Mouse (Mus musculus): ENCODE results near the gene Map4k1. TPM values are rescaled to one million over a fixed set of nuclear protein-coding genes. Genes with fewer than 3 reads are reported as not detected.

Gene Map4k1
- polyA plus RNA-seq, 1 experiment, result 1.3 TPM

GRCm38 (mm10) chr7:29025566-29025965 lies 43.7 kb downstream of the Map4k1 start:
- WGBS, result 81% methylated on average over 7 of the region's 7 CpGs

GRCm38 (mm10) chr7:29026195-29026594 lies 44.3 kb downstream of the Map4k1 start:
- no peak for TF ChIP-seq POLR2A (IDR thresholded peaks at IDR 0.05; ENCODE audit: borderline replicate concordance, insufficient read depth, low read length)
- no peak for TF ChIP-seq CTCF (IDR thresholded peaks at IDR 0.05; ENCODE audit: borderline replicate concordance, insufficient read depth, low read depth, low read length)
- Histone ChIP-seq H3K27me3 (ENCODE audit: control insufficient read depth, insufficient read depth, low read length) (no peaks in the 10 kb centered on the region), H3K27ac (ENCODE audit: insufficient read depth, low read length) (no peak overlapping the region), H3K4me1 (ENCODE audit: control insufficient read depth, insufficient read depth, low read length) (no peaks in the 10 kb centered on the region), H3K4me3 (replicated peaks; ENCODE audit: insufficient read depth, low read depth, low read length) (no peak overlapping the region)
- DNase-seq, result no peak
- 75% methylated on average over 5 of the region's 5 CpGs for WGBS

More at GRCm38 (mm10) chr7:29025566-29025965, 43.7 kb downstream of the Map4k1 start:
- Histone ChIP-seq H3K4me1 (ENCODE audit: control insufficient read depth, insufficient read depth, low read length) (no peaks in the 10 kb centered on the region), H3K27ac (ENCODE audit: insufficient read depth, low read length) (no peak overlapping the region), H3K27me3 (ENCODE audit: control insufficient read depth, insufficient read depth, low read length) (no peaks in the 10 kb centered on the region), H3K4me3 (replicated peaks; ENCODE audit: insufficient read depth, low read depth, low read length) (no peak overlapping the region)
- no peak for TF ChIP-seq POLR2A (IDR thresholded peaks at IDR 0.05; ENCODE audit: borderline replicate concordance, insufficient read depth, low read length)
- no peak for TF ChIP-seq CTCF (IDR thresholded peaks at IDR 0.05; ENCODE audit: borderline replicate concordance, insufficient read depth, low read depth, low read length)
- DNase-seq, result no peak

- no peak overlapping the region for H3K27ac ChIP-seq (ENCODE audit: insufficient read depth, low read length)
- WGBS, result 78% methylated on average over 4 of the region's 4 CpGs
- TF ChIP-seq POLR2A (IDR thresholded peaks at IDR 0.05; ENCODE audit: borderline replicate concordance, insufficient read depth, low read length) (no peak), CTCF (IDR thresholded peaks at IDR 0.05; ENCODE audit: borderline replicate concordance, insufficient read depth, low read depth, low read length) (no peak)
- no peak for DNase-seq
- H3K4me3 ChIP-seq (replicated peaks; ENCODE audit: insufficient read depth, low read depth, low read length), result no peak overlapping the region
- H3K27me3 ChIP-seq (ENCODE audit: control insufficient read depth, insufficient read depth, low read length), result no peaks in the 10 kb centered on the region
- H3K4me1 ChIP-seq (ENCODE audit: control insufficient read depth, insufficient read depth, low read length), result no peaks in the 10 kb centered on the region
Measured at GRCm38 (mm10) chr7:29026811-29027210, 45.0 kb downstream of the Map4k1 start.

- TF ChIP-seq CTCF (IDR thresholded peaks at IDR 0.05; ENCODE audit: borderline replicate concordance, insufficient read depth, low read depth, low read length) (no peak), POLR2A (IDR thresholded peaks at IDR 0.05; ENCODE audit: borderline replicate concordance, insufficient read depth, low read length) (no peak)
- no peak for DNase-seq
- Histone ChIP-seq H3K27ac (ENCODE audit: insufficient read depth, low read length) (no peak overlapping the region), H3K4me3 (replicated peaks; ENCODE audit: insufficient read depth, low read depth, low read length) (no peak overlapping the region), H3K27me3 (ENCODE audit: control insufficient read depth, insufficient read depth, low read length) (no peaks in the 10 kb centered on the region), H3K4me1 (ENCODE audit: control insufficient read depth, insufficient read depth, low read length) (no peaks in the 10 kb centered on the region)
- 81% methylated on average over 6 of the region's 6 CpGs for WGBS
Measured at GRCm38 (mm10) chr7:29028761-29029160, 46.9 kb downstream of the Map4k1 start.

- TF ChIP-seq CTCF (IDR thresholded peaks at IDR 0.05; ENCODE audit: borderline replicate concordance, insufficient read depth, low read depth, low read length) (no peak), POLR2A (IDR thresholded peaks at IDR 0.05; ENCODE audit: borderline replicate concordance, insufficient read depth, low read length) (no peak)
- H3K27ac ChIP-seq (ENCODE audit: insufficient read depth, low read length), result no peak overlapping the region
Measured at GRCm38 (mm10) chr7:29029690-29030656, 48.1 kb downstream of the Map4k1 start.

GRCm38 (mm10) chr7:29031641-29032040 lies 49.8 kb downstream of the Map4k1 start:
- Histone ChIP-seq H3K27ac (ENCODE audit: insufficient read depth, low read length) (no peak overlapping the region), H3K27me3 (ENCODE audit: control insufficient read depth, insufficient read depth, low read length) (no peaks in the 10 kb centered on the region), H3K4me3 (replicated peaks; ENCODE audit: insufficient read depth, low read depth, low read length) (no peak overlapping the region), H3K4me1 (ENCODE audit: control insufficient read depth, insufficient read depth, low read length) (no peaks in the 10 kb centered on the region)
- 26% methylated on average over 10 of the region's 10 CpGs for WGBS
- DNase-seq, result no peak
- TF ChIP-seq POLR2A (IDR thresholded peaks at IDR 0.05; ENCODE audit: borderline replicate concordance, insufficient read depth, low read length), result no peak

More at GRCm38 (mm10) chr7:29029690-29030656, 48.1 kb downstream of the Map4k1 start:
- no peak for DNase-seq
- H3K27me3 ChIP-seq (ENCODE audit: control insufficient read depth, insufficient read depth, low read length), result no peaks in the 10 kb centered on the region
- WGBS, result 88% methylated on average over 14 of the region's 14 CpGs
- H3K4me1 ChIP-seq (ENCODE audit: control insufficient read depth, insufficient read depth, low read length), result no peaks in the 10 kb centered on the region
- H3K4me3 ChIP-seq (replicated peaks; ENCODE audit: insufficient read depth, low read depth, low read length), result no peak overlapping the region

- Histone ChIP-seq H3K4me1 (ENCODE audit: control insufficient read depth, insufficient read depth, low read length) (no peaks in the 10 kb centered on the region), H3K4me3 (replicated peaks; ENCODE audit: insufficient read depth, low read depth, low read length) (no peak overlapping the region), H3K27me3 (ENCODE audit: control insufficient read depth, insufficient read depth, low read length) (no peaks in the 10 kb centered on the region), H3K27ac (ENCODE audit: insufficient read depth, low read length) (no peak overlapping the region)
- DNase-seq, result no peak
- TF ChIP-seq POLR2A (IDR thresholded peaks at IDR 0.05; ENCODE audit: borderline replicate concordance, insufficient read depth, low read length) (no peak), CTCF (IDR thresholded peaks at IDR 0.05; ENCODE audit: borderline replicate concordance, insufficient read depth, low read depth, low read length) (no peak)
- 82% methylated on average over 5 of the region's 5 CpGs for WGBS
Measured at GRCm38 (mm10) chr7:29032685-29033084, 50.8 kb downstream of the Map4k1 start.

- WGBS, result 82% methylated on average over 6 of the region's 6 CpGs
- Histone ChIP-seq H3K4me1 (ENCODE audit: control insufficient read depth, insufficient read depth, low read length) (no peaks in the 10 kb centered on the region), H3K27ac (ENCODE audit: insufficient read depth, low read length) (no peak overlapping the region), H3K4me3 (replicated peaks; ENCODE audit: insufficient read depth, low read depth, low read length) (no peak overlapping the region), H3K27me3 (ENCODE audit: control insufficient read depth, insufficient read depth, low read length) (no peaks in the 10 kb centered on the region)
- TF ChIP-seq POLR2A (IDR thresholded peaks at IDR 0.05; ENCODE audit: borderline replicate concordance, insufficient read depth, low read length) (no peak), CTCF (IDR thresholded peaks at IDR 0.05; ENCODE audit: borderline replicate concordance, insufficient read depth, low read depth, low read length) (no peak)
- DNase-seq, result no peak
Measured at GRCm38 (mm10) chr7:29037261-29037660, 55.4 kb downstream of the Map4k1 start.

Data from cerebellum, adult 2 months (tissue).